Mouse (Mus musculus): Measurements from ENCODE around the gene Gm13539.
"Not testable (repeated sequence)": the region's sequence is repeated elsewhere in the genome, so short reads cannot be mapped to it uniquely, and the experiment has no call there.

Gene Gm13539

GRCm38 (mm10) chr2:25781957-25782356 lies at the start of gene Gm13539:
Gene Gm13539 (plus strand): TSS chr2:25782257.
- no peak for DNase-seq

GRCm38 (mm10) chr2:25733199-25733930 lies 48.7 kb upstream of the Gm13539 start:
- DNase-seq = no peak

GRCm38 (mm10) chr2:25736709-25737108 lies 45.3 kb upstream of the Gm13539 start, which contains the start of gene Obp2b:
Gene Obp2b (plus strand): TSS chr2:25737009.
- not testable (repeated sequence) for DNase-seq

- no peak for DNase-seq
These were observed 40.4 kb upstream of the Gm13539 start for GRCm38 (mm10) chr2:25741671-25742070.

GRCm38 (mm10) chr2:25754201-25754600 lies 27.9 kb upstream of the Gm13539 start:
- no peak for DNase-seq

- no peak for DNase-seq
These were observed 23.9 kb upstream of the Gm13539 start for GRCm38 (mm10) chr2:25758064-25758625.

- no peak for DNase-seq
These were observed 16.8 kb upstream of the Gm13539 start, which contains the start of gene Lcn3 for GRCm38 (mm10) chr2:25765269-25765668. Gene Lcn3 (plus strand): TSS chr2:25765569.

- no peak for DNase-seq
These were observed 14.3 kb upstream of the Gm13539 start for GRCm38 (mm10) chr2:25767764-25768163.

GRCm38 (mm10) chr2:25773507-25773906 lies 8.6 kb upstream of the Gm13539 start:
- DNase-seq = no peak

- DNase-seq = no peak
These were observed 7.4 kb upstream of the Gm13539 start for GRCm38 (mm10) chr2:25774640-25775039.

- no peak for DNase-seq
These were observed 6.1 kb upstream of the Gm13539 start for GRCm38 (mm10) chr2:25775991-25776390.

- DNase-seq = no peak
These were observed 5.3 kb upstream of the Gm13539 start, which contains the start of gene Lcn11 for GRCm38 (mm10) chr2:25776717-25777116. Gene Lcn11 (plus strand): TSS chr2:25777017.

- no peak for DNase-seq
These were observed 3.0 kb upstream of the Gm13539 start for GRCm38 (mm10) chr2:25779076-25779475.

GRCm38 (mm10) chr2:25780921-25781320 lies 1.1 kb upstream of the Gm13539 start:
- DNase-seq = no peak

GRCm38 (mm10) chr2:25785573-25786322 lies 3.7 kb downstream of the Gm13539 start:
- DNase-seq = no peak

- DNase-seq = no peak
These were observed 7.0 kb downstream of the Gm13539 start for GRCm38 (mm10) chr2:25789092-25789491.

- DNase-seq = no peak
These were observed 15.6 kb downstream of the Gm13539 start for GRCm38 (mm10) chr2:25797635-25798034.

- no peak for DNase-seq
These were observed 16.0 kb downstream of the Gm13539 start for GRCm38 (mm10) chr2:25798065-25798464.

- DNase-seq = no peak
These were observed 29.7 kb downstream of the Gm13539 start for GRCm38 (mm10) chr2:25811711-25812110.

- no peak for DNase-seq
These were observed 31.3 kb downstream of the Gm13539 start for GRCm38 (mm10) chr2:25813364-25813763.

- not testable (repeated sequence) for DNase-seq
These were observed 33.7 kb downstream of the Gm13539 start, which contains the start of gene Glt6d1 for GRCm38 (mm10) chr2:25815748-25816147. Gene Glt6d1 (minus strand): TSS chr2:25815848.

- no peak for DNase-seq
These were observed 40.7 kb downstream of the Gm13539 start, which contains the start of gene Lcn9 for GRCm38 (mm10) chr2:25822806-25823205. Gene Lcn9 (plus strand): TSS chr2:25823153.

- no peak for DNase-seq
These were observed 42.7 kb downstream of the Gm13539 start for GRCm38 (mm10) chr2:25824751-25825150.
